Mouse (Mus musculus) left cerebral cortex, adult 8-10 months (tissue): Measurements from ENCODE around the gene Ogfod1. TPM values are rescaled to one million over a fixed set of nuclear protein-coding genes. Genes with fewer than 3 reads are reported as not detected.

Source experiments
- DNase-seq, 2 experiments: peaks; one replicate each; pipeline ENCODE4 v3.0.0; 2022; ENCODE audit warnings: low spot score in 2 of 2
- total RNA-seq, 4 experiments: library from RNA; stranded (reverse); gene quantifications; 2 replicates each; pipeline ENCODE4 v1.2.4; 2022

Gene Ogfod1
- 100 to 1,000 TPM in 1 of 4 experiments, 10 to 100 TPM in 3; 97.3 to 111 (median 99.2) TPM for total RNA-seq

DNA sequence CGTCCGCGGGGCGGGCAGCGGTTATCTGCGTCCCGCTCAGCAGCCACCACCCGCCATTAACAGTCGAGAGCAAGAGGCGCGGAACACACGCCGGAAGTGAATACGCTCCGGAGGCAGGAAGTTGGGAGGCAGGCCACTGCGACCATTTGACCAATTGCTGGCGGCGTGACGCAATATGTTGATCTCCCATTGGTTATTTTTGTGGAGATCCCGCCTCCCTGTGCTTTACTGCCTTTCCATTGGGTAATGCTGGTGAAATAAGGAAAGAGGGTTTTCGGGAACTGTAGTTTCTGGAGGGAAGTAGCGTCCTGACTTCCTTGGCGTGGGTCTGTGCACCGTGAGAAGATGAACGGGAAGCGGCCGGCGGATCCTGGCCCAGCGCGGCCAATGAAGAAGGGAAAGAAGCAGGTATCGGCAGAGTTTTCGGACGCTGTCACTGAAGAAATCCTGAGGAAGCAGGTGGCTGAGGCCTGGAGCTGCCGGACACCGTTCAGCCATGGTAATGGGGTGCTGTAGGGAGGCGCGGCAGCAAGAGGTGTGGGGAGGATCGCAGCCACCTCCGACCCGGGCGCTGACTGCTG, at the start of gene Ogfod1, which contains the start of gene Nudt21:
TSS of gene Ogfod1 (plus strand) at position 255 of the 581 bp plus-strand sequence.
TSS of gene Nudt21 (minus strand) at position 88 of the 581 bp plus-strand sequence.
- DNase-seq = peak; percentile 92 to 95

GRCm38 (mm10) chr8:93989739-93990138, 47.3 kb upstream of the Ogfod1 start:
- DNase-seq = no peak

GRCm38 (mm10) chr8:93998961-93999360, 38.0 kb upstream of the Ogfod1 start:
- no peak for DNase-seq

GRCm38 (mm10) chr8:94004139-94004538, 32.9 kb upstream of the Ogfod1 start:
- DNase-seq = no peak

GRCm38 (mm10) chr8:94009243-94009845, 27.7 kb upstream of the Ogfod1 start:
- DNase-seq = no peak

GRCm38 (mm10) chr8:94010101-94010705, 26.8 kb upstream of the Ogfod1 start:
- no peak for DNase-seq

- DNase-seq = peak in 1 of 2 experiments; percentile 25
Observed at GRCm38 (mm10) chr8:94011076-94012012, 25.7 kb upstream of the Ogfod1 start.

DNA sequence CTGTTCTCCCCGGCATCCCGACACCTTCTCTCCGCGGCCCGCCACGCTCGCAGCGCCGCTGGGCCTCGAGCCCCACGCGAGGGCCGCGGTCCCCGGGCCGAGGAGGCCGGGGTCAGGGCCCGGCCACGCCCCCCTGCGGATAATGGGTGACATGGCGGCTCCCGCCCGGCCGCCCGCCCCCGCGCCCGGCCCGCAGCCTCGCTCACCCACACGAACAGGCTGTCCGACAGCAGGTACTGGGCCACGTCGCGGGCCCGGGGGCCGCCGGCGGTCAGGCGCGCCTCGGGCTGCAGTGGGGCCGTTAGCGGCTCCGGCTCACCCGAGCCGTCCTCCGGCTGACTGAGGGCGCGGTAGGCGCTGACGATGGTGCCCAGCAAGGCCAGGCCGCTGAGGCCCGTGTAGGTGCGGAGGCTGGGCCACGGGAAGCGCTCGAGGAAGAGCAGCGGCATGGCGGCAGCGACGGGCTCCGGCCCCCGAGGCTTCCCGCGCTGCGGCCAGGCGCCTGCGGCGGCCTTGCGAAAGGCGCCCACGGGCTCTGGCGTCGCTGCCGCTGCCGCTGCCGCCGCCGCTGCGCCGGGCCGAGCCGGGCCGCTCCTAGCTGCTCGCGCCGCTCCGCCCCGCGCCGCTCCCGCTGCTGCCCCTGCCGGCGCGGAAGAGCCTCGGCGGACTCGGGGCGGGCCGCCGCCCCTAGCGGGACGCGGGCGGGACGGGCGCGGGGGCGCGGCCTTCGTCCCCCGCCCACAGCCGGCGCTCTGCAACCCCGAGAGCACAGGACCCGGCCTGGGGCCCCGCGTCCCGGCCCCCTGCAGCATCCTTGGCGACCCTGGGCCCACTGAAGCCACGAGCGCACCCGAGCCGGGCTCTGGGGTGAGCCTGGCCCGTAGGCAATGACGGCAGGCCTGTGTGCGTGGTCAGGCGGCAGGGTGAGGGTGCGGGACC, 24.7 kb upstream of the Ogfod1 start, which contains the start of gene Amfr:
TSS of gene Amfr (minus strand) at position 830 of the 939 bp plus-strand sequence.
- peak; percentile 30 to 39 for DNase-seq

- DNase-seq = no peak
Observed at GRCm38 (mm10) chr8:94013026-94013612, 23.9 kb upstream of the Ogfod1 start.

DNA sequence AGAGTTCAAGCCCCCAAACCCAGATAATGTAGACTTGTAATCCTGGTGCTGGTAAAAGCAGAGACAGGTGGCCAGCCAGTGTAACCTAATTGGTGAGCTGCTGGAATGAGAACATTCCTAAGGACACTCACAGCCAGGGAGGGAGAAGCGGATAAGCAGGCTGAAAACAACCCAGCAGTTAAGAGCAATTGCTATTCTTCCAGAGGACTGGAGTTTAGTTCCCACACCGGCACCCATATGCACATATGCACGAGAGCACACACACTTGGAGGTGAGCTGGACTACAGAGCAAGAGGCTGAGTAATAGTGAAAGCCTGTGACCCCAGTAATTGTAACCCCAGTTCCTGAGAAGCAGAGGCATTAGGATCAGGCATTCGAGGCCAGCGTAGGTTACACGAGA, 13.1 kb upstream of the Ogfod1 start:
- DNase-seq = no peak

DNA sequence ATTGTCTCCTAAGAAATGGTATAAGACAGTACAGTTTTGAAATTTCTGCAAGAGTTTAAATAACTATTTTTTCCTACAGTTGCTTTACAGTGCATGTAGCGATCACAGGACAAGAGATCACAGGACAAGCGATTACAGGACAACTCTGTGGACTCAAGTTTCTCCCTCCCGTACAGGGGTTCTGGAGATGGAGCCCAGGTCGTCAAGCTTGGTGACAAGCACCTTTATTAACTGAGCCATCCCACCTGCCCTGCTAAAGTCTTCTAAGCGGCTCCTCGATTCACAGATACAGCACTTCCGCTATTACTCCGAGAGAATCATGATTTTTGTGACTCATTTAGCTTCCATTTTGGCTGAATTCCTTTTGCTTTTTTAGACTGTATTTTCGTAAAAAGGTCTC, 7.3 kb upstream of the Ogfod1 start:
- DNase-seq = no peak

DNA sequence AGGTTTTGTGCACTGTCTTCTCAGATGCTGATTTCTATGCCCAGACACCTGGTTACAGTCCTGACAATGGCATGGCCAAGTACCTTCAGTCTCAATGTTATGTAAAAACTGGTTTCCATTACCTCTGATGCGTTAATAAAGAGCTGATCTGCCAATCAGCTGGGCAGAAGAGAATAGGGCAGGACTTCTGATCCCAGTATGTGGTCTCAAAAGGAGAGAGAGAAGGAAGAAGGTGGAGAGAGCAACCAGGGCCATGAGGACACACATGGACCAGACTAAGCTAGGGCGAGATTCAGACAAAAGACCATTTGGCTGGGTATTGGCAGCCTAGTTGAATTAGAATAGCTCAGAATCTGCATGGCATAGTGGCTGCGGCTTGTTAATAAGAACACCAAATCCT, 3.4 kb upstream of the Ogfod1 start:
- DNase-seq = no peak

DNA sequence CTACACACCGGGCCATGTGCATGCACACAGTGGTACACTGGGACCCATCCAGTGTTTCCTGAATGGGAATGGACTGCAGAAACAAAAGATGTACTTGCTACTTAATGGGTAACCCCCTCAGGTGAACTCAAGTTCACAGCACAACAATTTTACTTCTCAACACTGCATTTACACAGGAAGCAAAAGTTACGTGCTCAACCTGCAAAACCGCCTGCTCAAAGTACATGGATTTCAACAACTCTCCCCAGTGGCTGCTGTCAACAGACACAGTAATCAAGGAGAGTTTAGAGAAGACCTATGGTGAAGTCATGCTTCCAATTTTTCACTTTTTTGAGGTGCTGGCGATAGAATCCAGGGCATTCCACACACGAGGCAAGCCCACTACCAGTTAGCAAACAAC, 1.8 kb upstream of the Ogfod1 start:
- no peak for DNase-seq

DNA sequence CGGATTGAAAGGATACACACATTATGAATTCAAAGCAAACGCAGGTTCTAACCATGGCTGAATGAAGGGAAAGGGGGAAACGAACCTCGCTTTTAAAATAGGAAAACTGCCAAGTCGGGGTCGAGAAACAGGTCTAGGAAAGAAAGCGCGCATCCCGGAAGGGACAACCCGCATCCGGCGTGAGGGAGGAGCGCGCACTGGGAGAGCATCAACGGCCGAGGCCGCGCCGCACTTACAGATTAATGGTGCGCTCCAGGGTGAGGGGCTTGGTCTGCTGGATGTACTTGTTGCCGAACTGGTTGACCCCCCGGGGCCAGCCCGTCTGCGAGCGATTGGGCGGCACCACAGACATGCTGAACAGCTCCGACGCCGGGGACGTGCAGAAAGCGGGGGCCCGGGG, 457 bp upstream of the Ogfod1 start:
- peak; percentile 35 to 52 for DNase-seq

- DNase-seq = no peak
Observed at GRCm38 (mm10) chr8:94037806-94038205, 808 bp downstream of the Ogfod1 start.

GRCm38 (mm10) chr8:94047845-94048244, 10.8 kb downstream of the Ogfod1 start:
- DNase-seq = no peak

GRCm38 (mm10) chr8:94052696-94053095, 15.7 kb downstream of the Ogfod1 start:
- no peak for DNase-seq

DNA sequence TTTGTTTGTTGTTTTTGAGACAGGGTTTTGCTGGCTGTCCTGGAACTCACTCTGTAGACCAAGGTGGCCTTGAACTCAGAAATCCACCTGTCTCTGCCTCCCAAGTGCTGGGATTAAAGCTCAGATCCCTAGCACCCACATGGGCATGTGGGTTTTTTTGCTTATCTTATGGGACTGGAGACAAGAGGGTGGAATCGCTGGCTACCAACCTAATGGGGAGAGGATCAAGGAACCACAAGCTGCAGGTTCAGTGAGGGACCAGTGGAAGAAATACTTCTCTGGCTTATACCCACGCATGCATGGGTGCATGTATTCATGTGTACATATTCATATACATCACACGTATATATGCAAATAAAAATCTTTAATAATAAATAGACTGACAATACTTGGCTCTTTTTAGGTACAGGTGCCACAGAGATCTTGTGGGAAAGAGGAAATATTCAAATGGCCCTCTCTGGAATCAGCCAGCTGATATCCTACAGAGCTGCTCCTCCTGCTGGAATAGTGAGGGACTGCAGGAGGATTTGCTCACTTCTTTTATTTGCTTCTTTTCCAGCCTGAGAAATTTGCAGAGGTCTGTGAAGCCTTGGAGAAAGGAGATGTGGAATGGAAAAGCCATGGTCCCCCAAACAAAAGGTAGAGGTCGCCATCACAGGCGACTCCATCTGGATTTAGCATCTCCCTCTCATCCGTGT, 20.3 kb downstream of the Ogfod1 start:
- no peak for DNase-seq

DNA sequence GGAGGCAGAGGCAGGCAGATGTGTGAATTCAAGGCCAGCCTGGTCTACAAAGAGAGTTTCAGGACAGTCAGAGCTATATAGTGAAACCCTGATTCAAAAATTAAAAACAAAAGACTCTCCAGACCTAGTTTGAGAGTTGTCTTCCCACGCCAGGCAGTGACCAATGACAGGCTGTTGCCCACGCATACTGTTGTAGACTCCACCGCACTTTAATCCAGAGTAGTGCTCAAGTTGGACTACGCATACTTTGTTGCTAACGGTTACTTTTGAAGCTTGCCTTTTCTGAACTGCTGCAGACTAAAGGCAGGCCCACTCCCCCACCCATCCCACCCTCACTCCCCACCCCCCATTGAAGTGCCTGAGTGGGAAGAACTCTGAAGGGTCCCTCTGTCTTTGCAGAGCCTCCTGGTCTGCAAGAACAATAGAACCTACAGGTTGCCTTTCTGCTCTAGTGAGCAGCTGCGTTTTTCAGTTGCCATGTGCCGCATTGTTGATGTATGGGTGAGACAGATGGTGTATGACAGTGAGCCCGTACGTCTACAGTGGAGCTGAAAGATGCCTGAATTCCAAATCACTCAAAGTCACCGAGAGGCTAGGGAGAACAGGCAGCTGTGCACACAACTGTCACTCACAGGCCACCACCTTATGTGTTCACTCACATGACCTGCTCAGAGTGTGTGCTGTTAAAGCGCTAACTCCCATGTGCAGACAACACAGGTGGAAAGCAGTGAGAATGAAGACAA, 29.3 kb downstream of the Ogfod1 start:
- DNase-seq = no peak
